Mouse (Mus musculus) lung, adult 2 months (tissue): ENCODE results near the gene Lrch1. TPM values are rescaled to one million over a fixed set of nuclear protein-coding genes. Genes with fewer than 3 reads are reported as not detected.

Source experiments
- DNase-seq: peaks from one replicate; pipeline ENCODE4 v3.0.0; 2022
- H3K4me1 ChIP-seq: fragments of 200-500 bp; 2 replicates; pipeline ENCODE4 v1.6.1; 2011; ENCODE audit warnings: low read length; ENCODE audit not compliant: control insufficient read depth, insufficient read depth
- H3K4me3 ChIP-seq: fragments of 200-500 bp; replicated peaks from 2 replicates; pipeline ENCODE3; 2011; ENCODE audit warnings: low read depth, mild to moderate bottlenecking, control low read depth, low read length; ENCODE audit errors: extremely low read depth
- CTCF ChIP-seq: fragments of 200-500 bp; IDR thresholded peaks from 2 replicates; pipeline ENCODE4 v1.5.1; 2011; ENCODE audit warnings: mild to moderate bottlenecking, low read length, control low read depth; ENCODE audit not compliant: insufficient read depth
- POLR2A ChIP-seq: fragments of 200-500 bp; IDR thresholded peaks from 2 replicates; pipeline ENCODE4 v1.6.1; 2011; ENCODE audit warnings: low read depth, mild to moderate bottlenecking, control low read depth, low read length, borderline replicate concordance; ENCODE audit errors: extremely low read depth
- WGBS: fragments of 180-500 bp; shearing (Covaris S2); methylation state at CpG from one replicate; pipeline ENCODE4 v1.1.7; 2018; 5-methylcytosine and 5-hydroxymethylcytosine counted together
- polyA plus RNA-seq: library from polyadenylated mRNA; depleted of rRNA; stranded (reverse); fragments of >200 nt; gene quantifications from 2 replicates; pipeline ENCODE4 v1.2.3, GENCODE M21; 2012

Lrch1 gene
- polyA plus RNA-seq, 1 experiment = 22.6 TPM

- DNase-seq = peak; percentile 50
- Histone ChIP-seq H3K4me1 (peaks cover 37% of the 10 kb centered on the region), H3K4me3 (no peak overlapping the region)
- no peak for TF ChIP-seq CTCF
- TF ChIP-seq POLR2A = no peak
- WGBS = 27% methylated on average over 4 of the region's 4 CpGs
Observed at GRCm38 (mm10) chr14:74903047-74903446, 44.6 kb downstream of the Lrch1 start.

- Histone ChIP-seq H3K4me1 (peaks cover 35% of the 10 kb centered on the region), H3K4me3 (no peak overlapping the region)
- TF ChIP-seq POLR2A = no peak
- no peak for TF ChIP-seq CTCF
- 80% methylated on average over 8 of the region's 8 CpGs for WGBS
- DNase-seq = no peak
Observed at GRCm38 (mm10) chr14:74900705-74901369, 46.8 kb downstream of the Lrch1 start.

GRCm38 (mm10) chr14:74899953-74900704 is 47.5 kb downstream of the Lrch1 start:
- WGBS = 40% methylated on average over 13 of the region's 13 CpGs
- Histone ChIP-seq H3K4me1 (peaks cover 29% of the 10 kb centered on the region), H3K4me3 (no peak overlapping the region)
- no peak for DNase-seq
- TF ChIP-seq POLR2A = no peak
- no peak for TF ChIP-seq CTCF

- DNase-seq = no peak
- H3K4me3 ChIP-seq = no peak overlapping the region
- peaks cover 21% of the 10 kb centered on the region for H3K4me1 ChIP-seq
- 70% methylated on average over 5 of the region's 5 CpGs for WGBS
- TF ChIP-seq CTCF = no peak
- no peak for TF ChIP-seq POLR2A
Observed at GRCm38 (mm10) chr14:74898939-74899338, 48.7 kb downstream of the Lrch1 start.

GRCm38 (mm10) chr14:74893693-74894092 is 54.0 kb downstream of the Lrch1 start:
- 70% methylated on average over 6 of the region's 6 CpGs for WGBS
- no peak for DNase-seq
- H3K4me1 ChIP-seq = peaks cover 6% of the 10 kb centered on the region
- no peak for TF ChIP-seq POLR2A
- TF ChIP-seq CTCF = no peak
- no peak overlapping the region for H3K4me3 ChIP-seq

GRCm38 (mm10) chr14:74893085-74893648 is 54.5 kb downstream of the Lrch1 start:
- TF ChIP-seq POLR2A (no peak), CTCF (no peak)
- WGBS = 74% methylated on average over 3 of the region's 3 CpGs
- no peak for DNase-seq
- no peak overlapping the region for H3K4me3 ChIP-seq
- H3K4me1 ChIP-seq = peaks cover 6% of the 10 kb centered on the region

- no peak overlapping the region for H3K4me3 ChIP-seq
- TF ChIP-seq POLR2A = no peak
- no peak for TF ChIP-seq CTCF
- 81% methylated on average over 2 of the region's 2 CpGs for WGBS
- H3K4me1 ChIP-seq = peaks cover 9% of the 10 kb centered on the region
- DNase-seq = no peak
Observed at GRCm38 (mm10) chr14:74889304-74889703, 58.4 kb downstream of the Lrch1 start.

GRCm38 (mm10) chr14:74888103-74888502 is 59.6 kb downstream of the Lrch1 start:
- TF ChIP-seq POLR2A (no peak), CTCF (no peak)
- Histone ChIP-seq H3K4me3 (no peak overlapping the region), H3K4me1 (peaks cover 10% of the 10 kb centered on the region)
- no peak for DNase-seq
- WGBS = 100% methylated on average over 1 of the region's 1 CpGs

- DNase-seq = no peak
- Histone ChIP-seq H3K4me3 (no peak overlapping the region), H3K4me1 (peaks cover 13% of the 10 kb centered on the region; the same call in 1 of the 2 replicates)
- WGBS = 45% methylated on average over 5 of the region's 5 CpGs
- TF ChIP-seq POLR2A (no peak), CTCF (no peak)
Observed at GRCm38 (mm10) chr14:74886453-74886852, 61.2 kb downstream of the Lrch1 start.
